Mouse (Mus musculus) E14TG2a.4 (cell line): ENCODE measurements around the gene Zdhhc18.

Source experiments
- CTCF ChIP-seq: conservative IDR thresholded peaks from 2 replicates; pipeline ENCODE4 v1.5.1; 2014; ENCODE audit warnings: low read length
- NANOG ChIP-seq: IDR thresholded peaks from 2 replicates; pipeline ENCODE4 v1.6.1; 2014; ENCODE audit warnings: borderline replicate concordance, low read length, mixed read lengths

DNA sequence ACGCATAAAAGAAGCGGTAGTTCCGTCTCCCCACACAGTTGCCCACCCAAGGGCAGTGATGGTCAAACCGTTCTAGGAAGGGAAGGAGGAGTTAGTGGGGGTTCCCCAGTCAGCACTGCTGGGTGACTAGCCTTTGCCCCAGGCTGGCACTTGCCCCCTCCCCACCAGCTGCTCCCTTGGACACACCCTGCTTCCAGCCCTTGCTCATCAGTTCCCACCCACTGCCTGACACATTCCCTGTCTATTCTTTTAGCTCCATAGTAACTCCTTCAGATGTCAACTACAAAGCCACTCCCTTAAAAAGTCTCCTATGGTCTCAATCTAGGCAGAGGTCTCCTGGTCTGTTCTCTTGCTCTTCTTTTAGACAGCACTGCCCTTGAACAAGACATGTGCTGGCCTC is 36.1 kb downstream of the Zdhhc18 start:
- no peak for TF ChIP-seq CTCF
- no peak for TF ChIP-seq NANOG
